Mouse (Mus musculus): ENCODE results near the gene Uqcrq. TPM values are rescaled to one million over a fixed set of nuclear protein-coding genes. Genes with fewer than 3 reads are reported as not detected.

The Uqcrq gene
- polyA plus RNA-seq, 3 experiments from 2014 or later = 384 to 446 (median 387) TPM

DNA sequence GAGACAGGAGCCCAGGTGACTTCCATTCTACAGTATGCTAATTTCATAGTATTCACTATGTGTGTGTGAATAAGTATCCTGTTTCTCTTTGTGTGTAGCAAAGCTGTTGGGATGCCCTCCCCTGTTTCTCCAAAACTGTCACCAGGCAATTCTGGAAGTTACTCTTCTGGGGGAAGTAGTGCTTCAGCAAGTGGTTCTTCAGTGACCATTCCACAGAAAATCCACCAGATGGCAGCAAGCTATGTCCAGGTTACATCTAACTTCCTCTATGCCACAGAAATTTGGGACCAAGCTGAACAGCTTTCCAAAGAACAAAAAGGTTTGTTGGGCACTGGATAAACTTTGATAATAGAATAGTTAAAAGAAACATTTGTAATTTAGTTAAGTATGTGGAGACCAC lies 18.9 kb downstream of the Uqcrq start:
- peak; percentile 32 for ATAC-seq

DNA sequence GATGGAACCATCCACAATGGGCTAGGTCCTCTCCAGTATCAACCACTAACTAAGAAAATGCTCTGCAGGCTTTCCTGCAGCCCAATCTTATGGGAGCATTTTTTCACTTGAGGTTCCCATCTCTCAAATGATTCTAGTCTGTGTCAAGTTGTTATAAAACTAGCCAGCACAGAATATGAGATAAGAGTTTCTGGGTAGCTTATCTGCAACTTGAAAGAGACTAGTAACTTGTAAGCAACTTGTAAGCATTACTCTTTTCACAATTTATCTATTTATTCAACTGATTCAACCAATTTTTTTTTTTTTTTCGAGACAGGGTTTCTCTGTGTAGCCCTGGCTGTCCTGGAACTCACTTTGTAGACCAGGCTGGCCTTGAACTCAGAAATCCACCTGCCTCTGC lies 27.0 kb downstream of the Uqcrq start:
- no peak for ATAC-seq

GRCm38 (mm10) chr11:53393856-53394255 lies 36.8 kb downstream of the Uqcrq start:
- no peak for ATAC-seq

DNA sequence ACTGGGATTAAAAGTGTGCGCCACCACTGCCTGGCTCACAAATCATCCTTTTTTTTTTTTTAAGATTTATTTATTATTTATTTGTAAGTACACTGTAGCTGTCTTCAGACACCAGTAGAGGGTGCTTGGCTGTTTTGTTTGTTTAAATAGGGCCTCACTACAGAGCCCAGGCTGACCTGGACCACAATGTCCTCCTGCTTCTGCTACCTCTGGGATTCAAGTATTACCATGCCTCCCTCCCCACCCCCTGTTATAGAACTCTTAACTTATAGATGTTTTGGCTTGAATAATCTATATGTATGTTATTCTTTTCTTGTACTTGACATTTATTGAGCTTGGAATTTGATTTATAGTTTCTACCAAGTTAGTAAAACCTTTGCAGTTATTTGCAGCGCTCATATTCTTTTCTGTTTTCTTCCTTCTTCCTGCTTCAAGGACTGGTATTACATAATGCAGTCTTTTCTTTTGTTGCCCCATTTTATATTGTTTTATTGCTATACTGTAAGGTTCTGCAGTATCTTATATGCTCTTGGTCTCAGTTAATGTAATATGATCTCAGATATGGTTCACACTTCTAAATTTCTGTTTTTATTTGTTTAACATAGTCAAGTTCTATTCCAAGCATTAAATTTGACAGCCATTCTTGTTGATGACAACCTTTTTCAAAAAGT lies 46.7 kb downstream of the Uqcrq start:
- ATAC-seq = no peak

DNA sequence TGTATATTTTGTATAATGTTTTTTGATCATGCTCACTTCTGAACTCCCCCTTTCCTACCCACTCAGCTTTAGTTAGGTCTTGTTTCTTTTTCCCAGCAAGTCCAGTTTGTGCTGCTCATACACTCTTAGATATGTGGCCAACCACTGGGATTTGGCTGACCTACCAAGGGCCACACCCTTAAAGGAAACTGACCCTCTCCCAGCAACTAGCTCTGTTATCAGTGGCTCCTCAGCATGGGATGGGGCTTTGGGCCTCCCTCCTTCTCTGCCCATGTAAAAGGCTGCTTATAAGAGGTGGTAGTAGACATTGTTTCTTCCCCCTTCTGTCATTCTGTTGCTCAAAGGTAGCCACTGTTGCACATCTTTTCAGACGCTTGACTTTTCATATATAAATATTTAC lies 51.7 kb downstream of the Uqcrq start:
- ATAC-seq = no peak

Other genes starting within 250 kb of the Uqcrq start
- 10 to 100 TPM; 30.1 to 36.3 (median 35.3) TPM for gene Hspa4, start 130.4 kb downstream of the Uqcrq start, polyA plus RNA-seq (2017; shearing (Covaris generic))
- 10 to 100 TPM; 29.3 to 29.9 (median 29.4) TPM for gene Zcchc10, start 106.2 kb downstream of the Uqcrq start, polyA plus RNA-seq (2017; shearing (Covaris generic))
- 10 to 100 TPM; 11.3 to 18.2 (median 14.1) TPM for gene Aff4, start 80.0 kb downstream of the Uqcrq start, polyA plus RNA-seq (2017; shearing (Covaris generic))
- gene Leap2, start 7.7 kb downstream of the Uqcrq start, polyA plus RNA-seq (2017; shearing (Covaris generic)) = under 1 TPM in 2 of 3 experiments, not detected in 1; 0.67 to 0.96 TPM
- gene Gdf9, start 192 bp upstream of the Uqcrq start, polyA plus RNA-seq (2017; shearing (Covaris generic)) = not detected
- gene Gm10447, start 26.3 kb upstream of the Uqcrq start, polyA plus RNA-seq (2017; shearing (Covaris generic)) = not detected
- under 1 TPM in 1 of 3 experiments, not detected in 2; 0.10 TPM for gene Shroom1, start 26.4 kb upstream of the Uqcrq start, polyA plus RNA-seq (2017; shearing (Covaris generic))
- not detected for gene Gm9837, start 39.6 kb upstream of the Uqcrq start, polyA plus RNA-seq (2017; shearing (Covaris generic))
- not detected for gene Gm9945, start 49.3 kb upstream of the Uqcrq start, polyA plus RNA-seq (2017; shearing (Covaris generic))
- not detected for gene Sowaha, start 49.4 kb upstream of the Uqcrq start, polyA plus RNA-seq (2017; shearing (Covaris generic))
- 1 to 10 TPM; 1.1 to 1.2 (median 1.1) TPM for gene Sept8, start 88.4 kb upstream of the Uqcrq start, polyA plus RNA-seq (2017; shearing (Covaris generic))
- gene Kif3a, start 136.5 kb upstream of the Uqcrq start, polyA plus RNA-seq (2017; shearing (Covaris generic)) = 10 to 100 TPM in 2 of 3 experiments, 1 to 10 TPM in 1; 5.5 to 11.6 (median 11.6) TPM
- gene Il4, start 187.8 kb upstream of the Uqcrq start, polyA plus RNA-seq (2017; shearing (Covaris generic)) = 10 to 100 TPM in 2 of 3 experiments, 1 to 10 TPM in 1; 3.1 to 26.5 (median 14.7) TPM
- gene Il13, start 203.9 kb upstream of the Uqcrq start, polyA plus RNA-seq (2017; shearing (Covaris generic)) = not detected